Mouse (Mus musculus): ENCODE measurements around the gene Mfsd4b3.

DNA sequence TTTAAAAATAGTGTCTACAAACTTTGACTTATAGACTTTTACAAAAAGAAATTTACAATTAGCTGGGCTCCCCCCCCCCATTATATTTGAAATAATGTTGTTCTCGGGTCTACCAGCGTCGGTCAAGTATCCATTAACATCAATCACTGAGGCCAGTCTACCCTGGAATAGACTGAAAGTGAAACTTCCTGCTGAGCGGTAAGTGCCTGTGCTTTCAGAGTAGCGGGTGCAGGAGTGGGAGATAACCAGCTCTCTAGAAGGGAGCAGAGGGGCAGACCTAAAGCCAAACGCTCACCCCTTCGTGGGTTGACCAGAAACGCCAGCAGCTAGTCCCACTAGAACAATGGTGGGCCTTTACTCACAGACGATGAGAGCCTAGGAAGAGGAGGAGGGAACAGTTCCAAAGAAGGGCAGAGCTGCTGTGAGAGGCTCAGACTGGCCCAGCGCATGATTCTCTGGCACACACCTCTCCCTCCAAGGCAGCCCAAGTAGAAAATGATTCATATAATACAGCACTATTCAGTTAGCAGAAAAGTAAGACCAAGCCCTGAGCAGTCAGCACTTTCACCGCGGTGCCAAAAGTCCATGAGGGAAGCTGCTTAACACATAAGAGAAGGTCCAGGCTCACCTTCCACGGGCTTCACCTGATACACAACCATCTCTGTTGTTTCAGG, 51.0 kb downstream of the Mfsd4b3 start:
- TF ChIP-seq EP300 (IDR thresholded peaks at IDR 0.05; ENCODE audit: low read length) (no peak), CHD1 (IDR thresholded peaks at IDR 0.05; ENCODE audit: low read depth, low read length) (no peak), JUND (conservative IDR thresholded peaks at IDR 0.05; ENCODE audit: low read depth, low read length) (no peak), CTCF (conservative IDR thresholded peaks at IDR 0.05 in 1 of 2, IDR thresholded peaks at IDR 0.05 in 1 of 2; ENCODE audit: low read depth in 2 of 2, low read length in 2 of 2) (no peak), MAFK (IDR thresholded peaks at IDR 0.05; ENCODE audit: insufficient replicate concordance, low read length) (no peak), KAT2A (IDR thresholded peaks at IDR 0.05; ENCODE audit: insufficient replicate concordance, low read length) (no peak), RAD21 (IDR thresholded peaks at IDR 0.05; ENCODE audit: low read depth, low read length) (no peak)

Measured in CH12.LX (cell line).